Mouse (Mus musculus): ENCODE data around the gene Hesx1. TPM values are rescaled to one million over a fixed set of nuclear protein-coding genes. Genes with fewer than 3 reads are reported as not detected.

Hesx1 gene
- polyA plus RNA-seq, 1 experiment from 2014 or later, result 0.37 TPM

Other genes with a start within 250 kb of the Hesx1 start
- 0.12 TPM in 1 of 2 replicates, not detected in the other for gene Asb14, start 99.9 kb upstream of the Hesx1 start, polyA plus RNA-seq (2014; fragmentation: Nextera tagmentation; extraction: Ambion mirVana)
- 38.4 and 43.8 TPM in 2 replicates for gene Appl1, start 23.2 kb upstream of the Hesx1 start, polyA plus RNA-seq (2014; fragmentation: Nextera tagmentation; extraction: Ambion mirVana)
- 2.7 and 3.3 TPM in 2 replicates for gene Il17rd, start 44.5 kb downstream of the Hesx1 start, polyA plus RNA-seq (2014; fragmentation: Nextera tagmentation; extraction: Ambion mirVana)
- gene Arhgef3, start 120.5 kb downstream of the Hesx1 start, polyA plus RNA-seq (2014; fragmentation: Nextera tagmentation; extraction: Ambion mirVana), result 15.6 and 18.0 TPM in 2 replicates